Comparison of ENCODE assay signal across 9 mouse cellular contexts in the genomic region with DNA sequence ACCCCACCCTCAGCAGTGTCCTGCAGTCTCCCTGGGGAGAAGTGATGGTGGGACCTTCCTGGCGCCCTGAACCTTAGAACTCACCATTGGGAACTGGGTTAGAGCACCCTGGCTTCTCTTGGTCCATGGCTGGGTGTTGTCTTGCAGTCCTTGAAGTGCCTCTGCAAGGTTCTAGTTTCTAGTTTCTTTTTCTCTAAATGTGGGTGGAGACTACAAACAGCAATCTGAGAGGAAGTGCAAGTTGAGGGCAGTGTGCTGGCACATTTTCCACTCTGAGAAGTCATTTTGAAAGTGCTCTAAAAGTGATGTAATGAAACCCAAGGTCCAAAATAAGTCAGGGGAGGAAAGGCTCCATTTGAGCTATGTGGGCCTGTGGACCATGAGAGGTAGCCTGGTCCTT. TPM values are rescaled to one million over a fixed set of nuclear protein-coding genes. Genes with fewer than 3 reads are reported as not detected.
A peak's percentile ranks its signal among the peaks of the same experiment; 100 is the strongest.
DNase-seq lines count a peak whose midpoint lies in the region; ATAC-seq and TF ChIP-seq lines count a peak whose summit lies in the region.
"Not testable (repeated sequence)": the region's sequence is repeated elsewhere in the genome, so short reads cannot be mapped to it uniquely, and the experiment has no call there.
"Had no signal": no experiment of that assay in that cellular context is flagged by ENCODE, and none has a peak within 500 bp of the region (broad histone marks: within the 10 kb centered on the region; RNA-seq: fewer than 3 reads in every experiment).

Gene Phf11b (minus strand): TSS at position 163 of the 400 bp plus-strand sequence.

- not testable (repeated sequence) for H3K79me2 ChIP-seq in liver, adult 2 months (ENCODE audit: control insufficient read depth, insufficient read depth, low read length)
- peaks cover 41% of the 10 kb centered on the region; the same call in 1 of the 2 replicates for H3K79me2 ChIP-seq in macrophage (ENCODE audit: inconsistent target)

- H3K27me3 ChIP-seq in liver, adult 2 months (ENCODE audit: control insufficient read depth, insufficient read depth, low read length); small intestine, adult 2 months (ENCODE audit: control insufficient read depth, insufficient read depth, low read length): not testable (repeated sequence)

- H3K4me3 ChIP-seq in liver, adult 2 months (ENCODE audit: insufficient read depth, low read depth, low read length) = peak within 1 kb of the TSS; percentile 35; the same call in 1 of the 2 replicates
- H3K4me3 ChIP-seq in macrophage (ENCODE audit: inconsistent target) = peak within 1 kb of the TSS; percentile 43
- peak within 1 kb of the TSS; percentile 50 for H3K4me3 ChIP-seq in small intestine, adult 2 months (ENCODE audit: low read depth, low read length)

- peak; percentile 75 for DNase-seq in A20 (ENCODE audit: low read depth, low spot score)
- DNase-seq in T-cell, adult 2 months (ENCODE audit: low spot score) = peak; percentile 53
- DNase-seq in kidney, adult 11 months = peak; percentile 8
- peak; percentile 14 for DNase-seq in liver, adult 2 months (ENCODE audit: extremely low read depth, low read depth, low spot score)
- DNase-seq in thymus, postnatal 25 days = peak; percentile 11

- 0 out of 2 replicates have a peak within 1 kb of the TSS, but pooled peaks have one; percentile 24 for H3K27ac ChIP-seq in liver, adult 2 months (replicated peaks; ENCODE audit: insufficient read depth, low read depth, low read length)
- H3K27ac ChIP-seq in macrophage = peak within 1 kb of the TSS; percentile 45
- H3K27ac ChIP-seq in small intestine, adult 2 months (ENCODE audit: insufficient read depth, low read depth, low read length) = not testable (repeated sequence)

- not testable (repeated sequence) for TF ChIP-seq CTCF in liver, adult 2 months (IDR thresholded peaks at IDR 0.05; ENCODE audit: low read depth, low read length); small intestine, adult 2 months (IDR thresholded peaks at IDR 0.05; ENCODE audit: extremely low read depth, insufficient read length, insufficient replicate concordance, low read depth, low read length)

- ATAC-seq in granulocyte monocyte progenitor cell, adult 5-6 weeks (replicated peaks; ENCODE audit: poor library complexity, severe bottlenecking) = peak; percentile 93

- H3K9ac ChIP-seq in liver, adult 2 months (ENCODE audit: low read depth, low read length) = 0 out of 2 replicates have a peak within 1 kb of the TSS, but pooled peaks have one; percentile 54

- H3K36me3 ChIP-seq in liver, adult 2 months (ENCODE audit: control insufficient read depth, insufficient read depth, low read length); macrophage (ENCODE audit: inconsistent target); small intestine, adult 2 months (ENCODE audit: control insufficient read depth, insufficient read depth, low read length): not testable (repeated sequence)

- 69% methylated on average over 1 of the region's 1 CpGs for WGBS in liver, adult 2 months
- 43% methylated on average over 1 of the region's 1 CpGs for WGBS in macrophage (ENCODE audit: missing documents)
- 53% methylated on average over 1 of the region's 1 CpGs for WGBS in small intestine, adult 2 months

- TF ChIP-seq POLR2A in liver, adult 2 months (IDR thresholded peaks at IDR 0.05; ENCODE audit: extremely low read depth, insufficient read depth, low read length); small intestine, adult 2 months (IDR thresholded peaks at IDR 0.05; ENCODE audit: low read depth, low read length): not testable (repeated sequence)

- H3K4me1 ChIP-seq in liver, adult 2 months (ENCODE audit: control insufficient read depth, insufficient read depth, low read length); small intestine, adult 2 months (ENCODE audit: control insufficient read depth, insufficient read depth, insufficient read length, low read length): not testable (repeated sequence)

RNA-seq across cellular contexts. Expression of gene Phf11b, which starts in this region (rescaled TPM):
- total RNA-seq in granulocyte monocyte progenitor cell, adult 5-6 weeks (2014; fragmentation: Nextera tagmentation) = 1.2 TPM in 1 of 2 replicates, not detected in the other
- 1.8 and 4.2 TPM in 2 replicates for total RNA-seq in granulocyte monocyte progenitor cell, adult 5-6 weeks (2017)
- total RNA-seq in liver, adult 2 months (2014; rRNA removed) = 0.87 and 1.6 TPM in 2 replicates
- polyA plus RNA-seq in liver, adult 2 months (2012; rRNA removed) = 0.37 and 0.69 TPM in 2 replicates
- total RNA-seq in macrophage (2018; cell fraction: chromatin; rRNA removed) = 10 to 100 TPM in 16 of 26 experiments, 1 to 10 TPM in 10; 1.9 to 98.3 (median 36.9) TPM
- total RNA-seq in macrophage (2018; cell fraction: cytosol; rRNA removed) = 100 to 1,000 TPM in 13 of 26 experiments, 10 to 100 TPM in 13; 28.7 to 564 (median 217) TPM
- total RNA-seq in macrophage (2018; cell fraction: nucleus; rRNA removed) = 100 to 1,000 TPM in 14 of 26 experiments, 10 to 100 TPM in 6, 1 to 10 TPM in 6; 8.3 to 174 (median 111) TPM
- polyA plus RNA-seq in macrophage (2018) = 40.6 to 112 TPM (median 69.1 TPM) in 3 replicates
- 0.10 and 0.16 TPM in 2 replicates for polyA plus RNA-seq in small intestine, adult 2 months (2012; rRNA removed)
- total RNA-seq: layer of hippocampus, postnatal 36 days had no signal

Comparison
In these comparisons a context has a peak if more than half of its experiments do, and no peak if none do; other contexts are left out.
1. RNA of gene Phf11b (polyA plus RNA-seq): 40.6 to 112 TPM in macrophage; 0.37 to 0.69 TPM in liver, adult 2 months and 0.10 to 0.16 TPM in small intestine, adult 2 months; every median in the first group is over 10 times any median in the second.
2. DNase-seq: peak in every context shown above with its lines; median percentile 75 in A20; 53 in T-cell, adult 2 months; 14 in liver, adult 2 months; 11 in thymus, postnatal 25 days; 8 in kidney, adult 11 months.
3. Peak in every context shown above with its lines, with median percentiles within 50 percentile points of each other: H3K4me3 ChIP-seq.